Mouse (Mus musculus): ENCODE results near the gene Cyp2d22. TPM values are rescaled to one million over a fixed set of nuclear protein-coding genes. Genes with fewer than 3 reads are reported as not detected.

Cyp2d22 gene
- polyA plus RNA-seq, 1 experiment from 2014 or later = 4.4 TPM

- Histone ChIP-seq H3K9ac (ENCODE audit: low read depth, low read length) (peak within 1 kb of the TSS; percentile 99), H3K4me1 (ENCODE audit: control insufficient read depth, insufficient read depth, low read length) (peaks cover 14% of the 10 kb centered on the region; the same call in 1 of the 2 replicates), H3K4me3 (ENCODE audit: low read depth, low read length) (peak within 1 kb of the TSS; percentile 95), H3K9me3 (replicated peaks; ENCODE audit: control insufficient read depth, low read length) (no peaks in the 10 kb centered on the region), H3K27me3 (ENCODE audit: control insufficient read depth, insufficient read depth, low read length) (no peaks in the 10 kb centered on the region), H3K36me3 (ENCODE audit: control insufficient read depth, insufficient read depth, low read length) (peaks cover 14% of the 10 kb centered on the region), H3K27ac (ENCODE audit: low read depth, low read length) (peak within 1 kb of the TSS; percentile 85), H3K4me2 (peak within 1 kb of the TSS; percentile 88)
- 2% methylated on average over 57 of the region's 57 CpGs for WGBS (ENCODE audit: insufficient replicate concordance)
- peak; percentile 97 for ATAC-seq (replicated peaks; ENCODE audit: insufficient number of reproducible peaks, low FRiP score, low TSS enrichment)
Measured at GRCm38 (mm10) chr15:82354126-82354945, 25.7 kb downstream of the Cyp2d22 start, which contains the start of gene Ndufa6. Gene Ndufa6, minus strand, starts transcription at chr15:82354322.

- WGBS (ENCODE audit: insufficient replicate concordance) = under 1% methylated on average over 23 of the region's 23 CpGs
- Histone ChIP-seq H3K4me3 (ENCODE audit: low read depth, low read length) (peak overlapping the region; percentile 95), H3K4me2 (peak overlapping the region; percentile 88), H3K36me3 (ENCODE audit: control insufficient read depth, insufficient read depth, low read length) (peaks cover 20% of the 10 kb centered on the region), H3K27me3 (ENCODE audit: control insufficient read depth, insufficient read depth, low read length) (no peaks in the 10 kb centered on the region), H3K9ac (ENCODE audit: low read depth, low read length) (peak overlapping the region; percentile 99), H3K4me1 (ENCODE audit: control insufficient read depth, insufficient read depth, low read length) (peaks cover 11% of the 10 kb centered on the region; the same call in 1 of the 2 replicates), H3K27ac (ENCODE audit: low read depth, low read length) (peak overlapping the region; percentile 85), H3K9me3 (replicated peaks; ENCODE audit: control insufficient read depth, low read length) (no peaks in the 10 kb centered on the region)
- 0 out of 2 replicates have a peak, but pooled peaks have one; percentile 4 for ATAC-seq (replicated peaks; ENCODE audit: insufficient number of reproducible peaks, low FRiP score, low TSS enrichment)
Measured at GRCm38 (mm10) chr15:82353745-82354113, 26.3 kb downstream of the Cyp2d22 start.

GRCm38 (mm10) chr15:82353078-82353744, 26.8 kb downstream of the Cyp2d22 start:
- Histone ChIP-seq H3K27ac (ENCODE audit: low read depth, low read length) (peak overlapping the region; percentile 85), H3K9me3 (replicated peaks; ENCODE audit: control insufficient read depth, low read length) (no peaks in the 10 kb centered on the region), H3K4me1 (ENCODE audit: control insufficient read depth, insufficient read depth, low read length) (peaks cover 9% of the 10 kb centered on the region; the same call in 1 of the 2 replicates), H3K4me3 (ENCODE audit: low read depth, low read length) (peak overlapping the region; percentile 95), H3K36me3 (ENCODE audit: control insufficient read depth, insufficient read depth, low read length) (peaks cover 25% of the 10 kb centered on the region), H3K27me3 (ENCODE audit: control insufficient read depth, insufficient read depth, low read length) (no peaks in the 10 kb centered on the region), H3K9ac (ENCODE audit: low read depth, low read length) (peak overlapping the region; percentile 99), H3K4me2 (peak overlapping the region; percentile 88)
- 27% methylated on average over 14 of the region's 14 CpGs for WGBS (ENCODE audit: insufficient replicate concordance)
- no peak for ATAC-seq (replicated peaks; ENCODE audit: insufficient number of reproducible peaks, low FRiP score, low TSS enrichment)

- H3K27ac ChIP-seq (ENCODE audit: low read depth, low read length) = peak overlapping the region; percentile 36; the same call in 1 of the 2 replicates
- 0 out of 2 replicates have a peak overlapping the region, but pooled peaks have one; percentile 28 for H3K9ac ChIP-seq (ENCODE audit: low read depth, low read length)
- peaks cover 19% of the 10 kb centered on the region for H3K4me1 ChIP-seq (ENCODE audit: control insufficient read depth, insufficient read depth, low read length)
- ATAC-seq (replicated peaks; ENCODE audit: insufficient number of reproducible peaks, low FRiP score, low TSS enrichment) = peak; percentile 24; the same call in 1 of the 2 replicates
- H3K4me3 ChIP-seq (ENCODE audit: low read depth, low read length) = no peak overlapping the region
- H3K27me3 ChIP-seq (ENCODE audit: control insufficient read depth, insufficient read depth, low read length) = no peaks in the 10 kb centered on the region
- no peaks in the 10 kb centered on the region for H3K9me3 ChIP-seq (replicated peaks; ENCODE audit: control insufficient read depth, low read length)
- H3K36me3 ChIP-seq (ENCODE audit: control insufficient read depth, insufficient read depth, low read length) = peaks cover 29% of the 10 kb centered on the region
- 49% methylated on average over 3 of the region's 3 CpGs for WGBS (ENCODE audit: insufficient replicate concordance)
- H3K4me2 ChIP-seq = peak overlapping the region; percentile 88
Measured at GRCm38 (mm10) chr15:82351480-82351879, 28.6 kb downstream of the Cyp2d22 start.

GRCm38 (mm10) chr15:82350349-82350748, 29.7 kb downstream of the Cyp2d22 start:
- H3K27ac ChIP-seq (ENCODE audit: low read depth, low read length) = no peak overlapping the region
- no peak for ATAC-seq (replicated peaks; ENCODE audit: insufficient number of reproducible peaks, low FRiP score, low TSS enrichment)
- no peaks in the 10 kb centered on the region for H3K27me3 ChIP-seq (ENCODE audit: control insufficient read depth, insufficient read depth, low read length)
- no peak overlapping the region for H3K4me3 ChIP-seq (ENCODE audit: low read depth, low read length)
- peaks cover 19% of the 10 kb centered on the region for H3K4me1 ChIP-seq (ENCODE audit: control insufficient read depth, insufficient read depth, low read length)
- no peak overlapping the region for H3K9ac ChIP-seq (ENCODE audit: low read depth, low read length)
- peaks cover 29% of the 10 kb centered on the region for H3K36me3 ChIP-seq (ENCODE audit: control insufficient read depth, insufficient read depth, low read length)
- H3K9me3 ChIP-seq (replicated peaks; ENCODE audit: control insufficient read depth, low read length) = no peaks in the 10 kb centered on the region
- WGBS (ENCODE audit: insufficient replicate concordance) = 91% methylated on average over 4 of the region's 4 CpGs
- no peak overlapping the region for H3K4me2 ChIP-seq

GRCm38 (mm10) chr15:82348999-82349341, 31.1 kb downstream of the Cyp2d22 start:
- no peak overlapping the region for H3K4me2 ChIP-seq
- ATAC-seq (replicated peaks; ENCODE audit: insufficient number of reproducible peaks, low FRiP score, low TSS enrichment) = no peak
- no peaks in the 10 kb centered on the region for H3K27me3 ChIP-seq (ENCODE audit: control insufficient read depth, insufficient read depth, low read length)
- H3K36me3 ChIP-seq (ENCODE audit: control insufficient read depth, insufficient read depth, low read length) = peaks cover 29% of the 10 kb centered on the region
- no peak overlapping the region for H3K4me3 ChIP-seq (ENCODE audit: low read depth, low read length)
- H3K9me3 ChIP-seq (replicated peaks; ENCODE audit: control insufficient read depth, low read length) = no peaks in the 10 kb centered on the region
- no peak overlapping the region for H3K27ac ChIP-seq (ENCODE audit: low read depth, low read length)
- 97% methylated on average over 2 of the region's 2 CpGs for WGBS (ENCODE audit: insufficient replicate concordance)
- peaks cover 16% of the 10 kb centered on the region for H3K4me1 ChIP-seq (ENCODE audit: control insufficient read depth, insufficient read depth, low read length)
- H3K9ac ChIP-seq (ENCODE audit: low read depth, low read length) = no peak overlapping the region

GRCm38 (mm10) chr15:82348258-82348998, 31.6 kb downstream of the Cyp2d22 start:
- Histone ChIP-seq H3K4me2 (no peak overlapping the region; the same call in 1 of the 2 replicates), H3K27me3 (ENCODE audit: control insufficient read depth, insufficient read depth, low read length) (no peaks in the 10 kb centered on the region), H3K36me3 (ENCODE audit: control insufficient read depth, insufficient read depth, low read length) (peaks cover 29% of the 10 kb centered on the region), H3K9me3 (replicated peaks; ENCODE audit: control insufficient read depth, low read length) (no peaks in the 10 kb centered on the region), H3K4me3 (ENCODE audit: low read depth, low read length) (no peak overlapping the region), H3K27ac (ENCODE audit: low read depth, low read length) (no peak overlapping the region), H3K4me1 (ENCODE audit: control insufficient read depth, insufficient read depth, low read length) (peaks cover 16% of the 10 kb centered on the region), H3K9ac (ENCODE audit: low read depth, low read length) (no peak overlapping the region)
- no peak for ATAC-seq (replicated peaks; ENCODE audit: insufficient number of reproducible peaks, low FRiP score, low TSS enrichment)
- WGBS (ENCODE audit: insufficient replicate concordance) = 83% methylated on average over 8 of the region's 8 CpGs

GRCm38 (mm10) chr15:82347852-82348251, 32.2 kb downstream of the Cyp2d22 start:
- H3K4me2 ChIP-seq = peak overlapping the region; percentile 85

More at GRCm38 (mm10) chr15:82347852-82348251, 32.2 kb downstream of the Cyp2d22 start:
- peaks cover 29% of the 10 kb centered on the region for H3K36me3 ChIP-seq (ENCODE audit: control insufficient read depth, insufficient read depth, low read length)
- H3K4me1 ChIP-seq (ENCODE audit: control insufficient read depth, insufficient read depth, low read length) = peaks cover 13% of the 10 kb centered on the region
- H3K9me3 ChIP-seq (replicated peaks; ENCODE audit: control insufficient read depth, low read length) = no peaks in the 10 kb centered on the region
- H3K27ac ChIP-seq (ENCODE audit: low read depth, low read length) = no peak overlapping the region
- WGBS (ENCODE audit: insufficient replicate concordance) = 90% methylated on average over 12 of the region's 12 CpGs
- H3K9ac ChIP-seq (ENCODE audit: low read depth, low read length) = no peak overlapping the region
- no peaks in the 10 kb centered on the region for H3K27me3 ChIP-seq (ENCODE audit: control insufficient read depth, insufficient read depth, low read length)
- H3K4me3 ChIP-seq (ENCODE audit: low read depth, low read length) = no peak overlapping the region
- ATAC-seq (replicated peaks; ENCODE audit: insufficient number of reproducible peaks, low FRiP score, low TSS enrichment) = no peak
